Mouse (Mus musculus) thymus, postnatal 36 days (tissue): Measurements from ENCODE around the gene Tspyl3.

Source experiments
- DNase-seq, 2 experiments: peaks; one replicate each; pipeline ENCODE4 v3.0.0; 2022; ENCODE audit warnings: mixed read lengths in 2 of 2

Tspyl3 gene

DNA sequence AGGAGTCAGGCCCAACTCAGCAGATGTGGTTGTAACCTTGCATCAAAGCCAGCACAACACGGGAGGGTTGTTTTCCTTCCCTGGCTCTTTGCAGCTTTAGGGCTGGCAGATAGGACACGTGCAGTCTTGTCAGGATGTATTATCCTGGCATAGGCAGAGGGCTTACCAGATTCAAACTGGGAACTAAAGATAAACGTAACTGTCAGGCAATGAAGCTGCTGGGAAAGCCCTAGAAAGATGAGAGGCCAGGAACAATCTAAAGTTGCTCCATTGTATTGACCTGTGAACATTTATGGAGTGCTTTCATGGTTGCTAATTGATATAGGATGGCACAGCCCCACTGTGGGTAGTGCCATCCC lies 333 bp upstream of the Tspyl3 start:
- no peak for DNase-seq

GRCm38 (mm10) chr2:153222566-153222965 lies 2.7 kb downstream of the Tspyl3 start:
- no peak for DNase-seq

DNA sequence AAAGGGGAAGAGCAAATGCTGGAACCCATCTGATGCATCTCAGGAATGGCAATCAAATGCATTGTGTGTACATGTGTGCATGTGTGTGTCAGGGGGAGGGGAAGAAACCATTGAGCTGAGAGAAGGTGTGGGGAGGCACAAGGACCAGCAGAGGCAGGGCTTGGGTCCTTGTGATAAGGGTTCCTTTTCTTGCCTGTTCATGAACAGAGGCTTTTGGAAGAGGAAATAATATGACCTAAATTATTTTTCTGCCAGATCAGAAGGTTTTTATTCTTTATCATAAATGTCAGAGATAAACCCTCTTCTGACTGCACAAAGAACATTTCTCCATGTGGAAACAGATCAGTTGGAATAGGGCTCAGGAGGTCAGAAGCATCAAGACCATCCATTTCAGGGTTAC lies 3.1 kb downstream of the Tspyl3 start:
- no peak for DNase-seq

DNA sequence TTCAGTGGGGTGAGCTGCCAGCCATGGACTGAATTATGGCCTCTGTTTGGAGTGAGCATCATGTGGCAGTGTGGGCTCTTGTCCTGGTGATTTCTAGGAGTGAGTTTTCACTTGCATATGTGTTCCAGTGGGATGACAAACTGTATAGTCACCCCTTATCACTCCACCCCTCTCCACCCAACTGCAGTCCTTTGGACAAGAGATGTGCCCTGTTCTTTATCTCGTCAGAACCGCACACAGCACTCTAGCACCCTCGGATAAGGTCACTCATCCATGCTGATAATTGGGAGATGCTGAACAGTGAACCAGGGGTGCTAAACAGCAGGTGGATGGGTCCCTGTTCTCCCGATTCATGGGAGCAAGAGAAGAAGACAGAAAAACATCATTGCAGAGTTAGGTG lies 3.6 kb downstream of the Tspyl3 start:
- no peak for DNase-seq

GRCm38 (mm10) chr2:153218516-153218915 lies 6.7 kb downstream of the Tspyl3 start:
- no peak for DNase-seq

GRCm38 (mm10) chr2:153217826-153218340 lies 7.4 kb downstream of the Tspyl3 start:
- DNase-seq = no peak

DNA sequence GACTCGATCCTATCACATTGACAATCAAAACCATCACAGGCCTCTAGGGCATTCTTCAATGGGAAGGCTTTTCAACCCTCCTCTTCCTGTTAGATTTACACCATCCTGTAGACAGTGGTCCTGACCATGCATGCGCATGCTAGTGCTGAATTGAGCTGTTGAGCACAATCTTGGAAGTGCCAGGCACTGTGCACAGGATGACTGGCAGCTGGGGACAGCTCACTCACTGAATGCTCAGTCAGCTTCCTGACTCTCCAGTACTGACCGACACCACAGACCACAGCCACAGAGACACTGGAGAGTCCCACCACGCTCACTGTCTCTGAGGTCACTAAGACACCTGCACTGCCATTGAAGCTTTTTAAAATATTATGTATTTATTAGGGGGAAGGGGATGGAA lies 9.8 kb downstream of the Tspyl3 start:
- DNase-seq = no peak

- peak; percentile 41 to 43 for DNase-seq
These were observed 10.4 kb downstream of the Tspyl3 start for GRCm38 (mm10) chr2:153214771-153215259.

GRCm38 (mm10) chr2:153213351-153213750 lies 11.9 kb downstream of the Tspyl3 start:
- no peak for DNase-seq

- DNase-seq = peak in 1 of 2 experiments; percentile 20
These were observed 13.8 kb downstream of the Tspyl3 start for GRCm38 (mm10) chr2:153211451-153211850.

DNA sequence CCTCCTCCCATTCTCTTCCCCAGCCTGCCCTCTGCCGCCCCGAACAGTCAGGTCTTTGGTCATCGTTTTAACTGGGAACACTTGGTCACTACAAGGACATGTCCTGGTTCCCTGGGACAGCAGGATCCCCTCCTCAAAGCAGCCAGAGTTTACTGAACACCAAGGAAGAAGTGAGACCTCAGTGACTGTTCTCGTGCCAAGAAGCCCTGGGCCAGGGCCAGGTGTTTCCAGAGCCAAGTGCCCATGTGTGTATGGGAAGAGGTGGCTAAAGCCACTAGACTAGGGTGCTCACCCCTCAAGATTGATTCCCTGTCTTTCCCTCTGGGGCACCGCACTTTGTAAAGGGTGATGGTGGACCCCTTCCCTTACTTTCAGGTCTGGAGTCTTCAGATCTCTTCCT lies 16.0 kb downstream of the Tspyl3 start:
- no peak for DNase-seq

- DNase-seq = no peak
These were observed 17.1 kb downstream of the Tspyl3 start for GRCm38 (mm10) chr2:153208149-153208548.

- no peak for DNase-seq
These were observed 22.5 kb downstream of the Tspyl3 start for GRCm38 (mm10) chr2:153202766-153203165.

GRCm38 (mm10) chr2:153199114-153199513 lies 26.1 kb downstream of the Tspyl3 start:
- no peak for DNase-seq

DNA sequence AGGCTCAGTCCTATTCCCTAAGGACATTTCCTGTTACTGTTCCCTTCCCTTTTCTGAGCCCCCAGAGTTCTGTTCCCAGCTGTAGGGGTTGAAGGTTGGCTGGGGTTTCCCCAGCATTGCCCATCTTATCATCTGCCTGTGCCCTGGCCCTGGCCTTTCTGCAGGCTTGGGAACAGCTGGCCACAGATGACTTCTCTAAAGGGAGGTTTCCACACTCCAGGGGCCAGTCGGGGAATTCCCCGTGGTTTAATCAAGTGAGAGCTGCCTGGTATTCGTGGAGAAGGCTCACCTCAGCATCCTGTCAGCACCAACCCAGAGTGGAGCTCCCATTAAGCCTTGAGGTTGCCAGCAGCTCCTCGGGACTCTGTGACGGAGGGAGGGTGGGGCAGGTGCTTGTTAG lies 26.8 kb downstream of the Tspyl3 start:
- no peak for DNase-seq

DNA sequence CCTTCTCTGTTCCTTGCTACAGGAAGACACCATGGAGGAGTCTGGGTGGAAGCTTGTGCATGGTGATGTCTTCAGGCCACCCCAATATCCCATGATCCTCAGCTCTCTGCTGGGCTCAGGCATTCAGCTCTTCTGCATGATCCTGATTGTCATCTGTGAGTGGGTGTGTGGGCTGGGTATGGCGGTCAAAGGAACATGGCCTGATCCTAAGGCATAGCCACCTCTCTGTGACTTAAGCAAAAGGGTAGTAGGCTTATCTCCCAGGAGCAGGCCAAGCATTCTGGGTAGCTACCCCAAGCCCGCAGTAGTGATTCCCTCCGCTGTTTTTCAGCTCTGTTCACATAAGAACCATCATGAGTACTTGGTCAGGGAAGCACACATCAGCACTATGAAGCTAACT lies 31.0 kb downstream of the Tspyl3 start:
- no peak for DNase-seq

GRCm38 (mm10) chr2:153191242-153191641 lies 34.0 kb downstream of the Tspyl3 start:
- DNase-seq = no peak

DNA sequence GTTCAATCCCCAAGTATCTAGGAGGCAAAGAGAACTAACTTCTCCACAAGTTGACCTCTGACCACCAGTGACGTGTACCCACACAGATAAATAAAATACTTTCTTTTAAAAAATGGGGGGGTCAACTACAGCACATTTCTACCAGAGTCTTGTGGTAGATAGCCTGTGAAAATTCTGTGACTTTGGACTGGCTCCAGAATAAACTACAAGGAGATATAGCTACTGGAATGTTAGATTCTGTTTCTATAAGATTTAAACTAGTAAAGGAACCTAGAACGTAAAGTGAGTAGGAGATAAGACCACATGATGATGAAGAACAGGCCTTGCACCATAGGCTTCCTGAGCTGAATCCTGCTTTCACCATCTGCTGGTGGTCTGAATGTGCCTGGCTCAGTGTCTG lies 37.4 kb downstream of the Tspyl3 start:
- no peak for DNase-seq

GRCm38 (mm10) chr2:153186176-153186591 lies 39.1 kb downstream of the Tspyl3 start:
- no peak for DNase-seq

- no peak for DNase-seq
These were observed 45.3 kb downstream of the Tspyl3 start for GRCm38 (mm10) chr2:153179961-153180360.

DNA sequence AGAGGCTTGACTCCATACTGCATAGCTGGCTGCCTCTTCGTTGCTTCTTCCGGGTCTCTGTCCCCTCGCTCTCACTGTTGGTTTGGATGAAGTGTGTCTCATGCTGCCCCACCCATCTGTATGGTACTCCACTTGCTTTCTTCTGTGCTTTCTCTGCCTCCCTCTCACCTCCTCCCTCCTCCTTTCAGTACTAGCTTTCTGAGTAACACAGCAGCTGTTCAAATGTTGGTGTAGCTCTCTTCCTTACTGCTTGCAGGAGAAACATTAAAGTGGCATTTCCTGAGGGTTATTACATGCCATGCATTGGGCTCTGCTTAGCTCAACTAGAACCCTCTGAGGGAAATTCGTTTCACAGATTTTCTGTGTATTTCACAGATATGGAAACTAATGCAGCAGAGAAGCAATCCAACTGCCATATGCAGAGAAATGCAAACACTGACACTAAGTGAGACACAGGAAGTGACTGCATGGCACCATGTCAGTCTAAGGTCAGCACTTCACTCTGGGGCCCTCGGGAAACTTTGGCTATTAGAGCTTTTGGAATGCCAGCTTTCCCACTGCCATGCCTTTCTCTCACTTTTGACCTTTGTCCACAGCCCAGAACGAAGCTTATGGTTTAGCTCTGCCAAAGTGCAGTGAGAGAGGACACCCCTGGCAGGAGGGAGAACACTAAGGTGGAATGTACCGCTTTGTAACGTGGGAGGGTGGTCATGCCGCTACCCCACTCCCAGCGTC lies 45.9 kb downstream of the Tspyl3 start:
- DNase-seq = no peak

DNA sequence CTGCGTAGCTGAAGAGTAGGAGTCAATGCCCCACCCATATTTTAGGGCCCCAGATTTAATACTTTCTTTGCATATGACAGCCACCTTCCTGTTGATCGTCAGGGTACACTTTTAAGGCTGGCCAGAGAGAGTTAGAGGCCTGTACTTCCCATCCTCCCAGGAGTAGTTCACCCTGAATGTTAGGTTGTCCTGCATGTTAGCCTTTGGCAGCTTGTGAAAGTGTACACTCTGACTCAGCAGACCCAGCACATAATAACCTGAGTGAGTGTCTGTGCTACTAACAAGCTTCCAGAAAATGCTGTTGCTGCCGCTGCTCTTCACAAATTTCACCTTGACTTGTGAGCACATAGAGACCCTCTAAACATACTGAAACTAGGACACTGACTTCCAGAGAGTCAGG lies 48.1 kb downstream of the Tspyl3 start:
- no peak for DNase-seq

GRCm38 (mm10) chr2:153175995-153176570 lies 49.2 kb downstream of the Tspyl3 start:
- DNase-seq = no peak
